Comparison of ENCODE assay signal across 24 mouse cellular contexts in genomic region chr11:32361774-32362173, GRCm38 (mm10). TPM values are rescaled to one million over a fixed set of nuclear protein-coding genes. Genes with fewer than 3 reads are reported as not detected.
DNase-seq lines count a peak whose midpoint lies in the region; ATAC-seq lines count a peak whose summit lies in the region.
"Had no signal": no experiment of that assay in that cellular context is flagged by ENCODE, and none has a peak within 500 bp of the region (broad histone marks: within the 10 kb centered on the region; RNA-seq: fewer than 3 reads in every experiment).

No protein-coding gene starts in this region.

- peaks cover 55% of the 10 kb centered on the region for H3K4me1 ChIP-seq in hindbrain, embryonic 10.5 days (replicated peaks)
- H3K4me1 ChIP-seq in hindbrain, embryonic 12.5 days = peaks cover 37% of the 10 kb centered on the region

- no peak overlapping the region for H3K4me2 ChIP-seq in hindbrain, embryonic 12.5 days (replicated peaks)
- H3K4me2 ChIP-seq: embryonic facial prominence, embryonic 13.5 days; embryonic facial prominence, embryonic 15.5 days; forebrain, embryonic 12.5 days had no signal

- H3K9me3 ChIP-seq in hindbrain, embryonic 10.5 days = no peaks in the 10 kb centered on the region
- H3K9me3 ChIP-seq in hindbrain, embryonic 12.5 days (replicated peaks) = no peaks in the 10 kb centered on the region
- H3K9me3 ChIP-seq: embryonic facial prominence, embryonic 13.5 days; embryonic facial prominence, embryonic 15.5 days; forebrain, embryonic 10.5 days; forebrain, embryonic 12.5 days had no signal

- H3K9ac ChIP-seq in hindbrain, embryonic 12.5 days = no peak overlapping the region
- H3K9ac ChIP-seq: embryonic facial prominence, embryonic 13.5 days; embryonic facial prominence, embryonic 15.5 days; forebrain, embryonic 12.5 days had no signal

- WGBS in hindbrain, embryonic 10.5 days = 95% methylated on average over 9 of the region's 9 CpGs
- 94% methylated on average over 9 of the region's 9 CpGs for WGBS in hindbrain, embryonic 12.5 days

- 0 out of 2 replicates have a peak overlapping the region, but pooled peaks have one; percentile 23 for H3K27ac ChIP-seq in hindbrain, embryonic 10.5 days
- no peak overlapping the region for H3K27ac ChIP-seq in hindbrain, embryonic 12.5 days
- H3K27ac ChIP-seq: embryonic facial prominence, embryonic 13.5 days; embryonic facial prominence, embryonic 15.5 days; forebrain, embryonic 10.5 days; forebrain, embryonic 12.5 days had no signal

- intact Hi-C loops in gastrocnemius, postnatal 36 days (cut with DNase I) = no loop called here

- DNase-seq in adrenal gland, postnatal 10 days = peak; percentile 38
- no peak for DNase-seq in adrenal gland, adult (ENCODE audit: inconsistent age in 2 of 2, low spot score in 1 of 2)
- peak; percentile 35 for DNase-seq in gastrocnemius, postnatal 25 days
- no peak for DNase-seq in gastrocnemius, postnatal 36 days
- no peak for DNase-seq in hindbrain, embryonic 10.5 days (ENCODE audit: low spot score)
- DNase-seq: adrenal gland, adult 8-10 months; adrenal gland, postnatal 25 days; B cell, adult 2 months; cerebellum, adult 11 months; cerebellum, adult 18-20 months; cerebellum, adult 8-10 months; cerebellum, adult 9-11 months; cerebellum, postnatal 14 days; cerebellum, postnatal 36 days; embryo, embryonic 11 days had no signal

- no peak for ATAC-seq in hindbrain, embryonic 12.5 days (ENCODE audit: low FRiP score)
- ATAC-seq: CD4-positive, CD25-positive, alpha-beta regulatory T cell, adult 4 months; forebrain, embryonic 14.5 days; forebrain, embryonic 16.5 days had no signal

- no peak overlapping the region for H3K4me3 ChIP-seq in hindbrain, embryonic 10.5 days
- H3K4me3 ChIP-seq in hindbrain, embryonic 12.5 days = no peak overlapping the region
- H3K4me3 ChIP-seq: embryonic facial prominence, embryonic 13.5 days; embryonic facial prominence, embryonic 15.5 days; erythroblast, embryonic 14.5 days; forebrain, embryonic 10.5 days; forebrain, embryonic 12.5 days had no signal

- H3K36me3 ChIP-seq in hindbrain, embryonic 10.5 days = peaks cover 49% of the 10 kb centered on the region
- H3K36me3 ChIP-seq in hindbrain, embryonic 12.5 days = no peaks in the 10 kb centered on the region
- H3K36me3 ChIP-seq: embryonic facial prominence, embryonic 15.5 days; forebrain, embryonic 12.5 days had no signal

- H3K27me3 ChIP-seq in hindbrain, embryonic 10.5 days (ENCODE audit: insufficient read depth, poor library complexity, severe bottlenecking) = no peaks in the 10 kb centered on the region
- no peaks in the 10 kb centered on the region for H3K27me3 ChIP-seq in hindbrain, embryonic 12.5 days
- H3K27me3 ChIP-seq: embryonic facial prominence, embryonic 13.5 days; embryonic facial prominence, embryonic 15.5 days; forebrain, embryonic 12.5 days had no signal

RNA-seq across cellular contexts. Expression of gene Sh3pxd2b, which starts 14.2 kb away (rescaled TPM):
- 10 to 100 TPM; 14.9 to 17.2 TPM for total RNA-seq in adrenal gland, postnatal 10 days (2021)
- 1 to 10 TPM; 4.4 to 7.1 TPM for total RNA-seq in gastrocnemius, postnatal 25 days (2021)
- total RNA-seq in gastrocnemius, postnatal 36 days (2021) = 1 to 10 TPM; 3.6 to 4.3 TPM
- polyA plus RNA-seq in hindbrain, embryonic 10.5 days (2016; fragmentation: Nextera tagmentation; extraction: Ambion mirVana) = 29.7 and 30.8 TPM in 2 replicates
- polyA plus RNA-seq in hindbrain, embryonic 12.5 days (2016; fragmentation: Nextera tagmentation; extraction: Ambion mirVana) = 29.5 and 31.7 TPM in 2 replicates

Comparison
In these comparisons a context has a peak if more than half of its experiments do, and no peak if none do; other contexts are left out.
1. DNase-seq: peak in adrenal gland, postnatal 10 days (single experiment) and gastrocnemius, postnatal 25 days (single experiment); none in adrenal gland, adult (0 of 2), gastrocnemius, postnatal 36 days (0 of 2) and hindbrain, embryonic 10.5 days (single experiment).